Mouse (Mus musculus): Measurements from ENCODE around the gene Dhx58.

- no peak for TF ChIP-seq CTCF (conservative IDR thresholded peaks at IDR 0.05; ENCODE audit: low read length)
- no peak for TF ChIP-seq NANOG (IDR thresholded peaks at IDR 0.05; ENCODE audit: borderline replicate concordance, low read length)
Measured at GRCm38 (mm10) chr11:100735954-100736745, 32.1 kb upstream of the Dhx58 start.

All from E14TG2a.4 (cell line).